Mouse (Mus musculus): ENCODE results near the gene Sppl3. TPM values are rescaled to one million over a fixed set of nuclear protein-coding genes. Genes with fewer than 3 reads are reported as not detected.

Sppl3 gene
- total RNA-seq, 4 experiments from 2014 or later, result 18.2 to 20.9 (median 20.0) TPM

GRCm38 (mm10) chr5:114997327-114997726 lies 13.6 kb upstream of the Sppl3 start:
- no peak for DNase-seq (ENCODE audit: low spot score in 2 of 2)

GRCm38 (mm10) chr5:115000503-115000902 lies 10.4 kb upstream of the Sppl3 start:
- no peak for DNase-seq (ENCODE audit: low spot score in 2 of 2)

DNA sequence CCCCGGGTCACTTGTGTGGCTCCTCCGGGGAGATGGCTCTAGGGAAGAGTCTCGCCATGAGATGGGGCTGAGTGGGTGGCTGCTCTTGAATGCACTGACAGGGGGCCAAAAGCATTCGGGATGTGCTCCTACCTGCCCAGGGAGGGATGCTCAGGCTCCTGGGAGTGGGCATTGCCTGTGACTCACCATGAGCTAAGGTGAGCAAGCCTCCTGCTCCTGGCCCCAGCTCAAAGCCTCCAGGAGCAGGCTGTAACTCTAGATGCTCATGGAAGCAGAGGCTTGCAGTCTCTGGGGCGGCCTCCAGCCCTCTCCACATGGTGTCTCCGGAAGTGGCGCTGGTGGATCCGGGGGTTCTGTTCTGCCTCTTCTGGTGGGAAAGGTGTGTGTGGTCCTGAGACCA lies 9.5 kb upstream of the Sppl3 start:
- peak in 1 of 2 experiments; percentile 42 for DNase-seq (ENCODE audit: low spot score in 2 of 2)

DNA sequence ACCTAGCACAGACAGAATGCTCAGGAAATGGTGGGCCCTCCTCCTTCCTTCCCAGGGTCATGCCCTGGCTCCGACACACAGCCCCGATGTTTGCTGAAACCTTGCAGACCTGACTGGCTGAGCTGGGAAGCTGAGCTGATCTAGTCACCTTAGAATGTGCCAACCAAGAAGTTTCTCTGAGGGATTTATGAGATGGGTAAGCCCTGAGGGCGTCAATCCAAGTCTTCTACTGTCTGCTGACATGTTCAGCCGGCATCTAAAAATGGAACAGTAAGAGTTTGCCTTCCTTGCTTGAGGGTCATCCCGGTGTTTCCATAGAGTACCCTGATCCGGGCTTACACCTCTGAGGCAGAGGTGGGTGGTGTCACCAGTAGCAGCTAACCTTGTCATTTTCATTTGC lies 8.2 kb upstream of the Sppl3 start:
- DNase-seq (ENCODE audit: low spot score in 2 of 2), result peak; percentile 36 to 60

- DNase-seq (ENCODE audit: low spot score in 2 of 2), result no peak
Measured at GRCm38 (mm10) chr5:115003224-115003873, 7.6 kb upstream of the Sppl3 start.

DNA sequence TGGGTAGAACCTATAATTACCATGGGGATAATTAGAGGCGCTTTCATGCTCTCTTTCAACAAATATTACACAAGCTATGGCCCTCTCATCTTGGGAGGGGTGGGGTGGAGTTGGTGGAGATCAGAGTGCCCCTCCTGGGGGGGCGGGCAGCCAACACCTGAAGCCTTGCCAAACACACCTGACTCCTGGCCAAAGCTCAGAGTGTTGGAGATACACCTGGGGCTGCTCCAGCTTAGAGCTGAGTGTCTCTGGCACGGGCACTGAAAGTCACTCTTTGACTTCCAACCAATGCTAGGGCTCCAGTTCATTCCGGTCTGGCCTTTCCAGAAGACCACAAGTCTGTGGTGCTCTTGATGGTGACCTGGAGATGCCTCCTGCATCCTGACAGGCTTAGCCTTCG lies 3.2 kb upstream of the Sppl3 start:
- no peak for DNase-seq (ENCODE audit: low spot score in 2 of 2)

- no peak for DNase-seq (ENCODE audit: low spot score in 2 of 2)
Measured at GRCm38 (mm10) chr5:115008307-115008706, 2.6 kb upstream of the Sppl3 start.

GRCm38 (mm10) chr5:115009143-115009542 lies 1.8 kb upstream of the Sppl3 start:
- DNase-seq (ENCODE audit: low spot score in 2 of 2), result no peak

GRCm38 (mm10) chr5:115009961-115010360 lies 976 bp upstream of the Sppl3 start:
- no peak for DNase-seq (ENCODE audit: low spot score in 2 of 2)

- DNase-seq (ENCODE audit: low spot score in 2 of 2), result no peak
Measured at GRCm38 (mm10) chr5:115011217-115011518, 231 bp downstream of the Sppl3 start.

GRCm38 (mm10) chr5:115011519-115012261 lies 753 bp downstream of the Sppl3 start:
- DNase-seq (ENCODE audit: low spot score in 2 of 2), result peak; percentile 24 to 39

- DNase-seq (ENCODE audit: low spot score in 2 of 2), result no peak
Measured at GRCm38 (mm10) chr5:115013436-115013835, 2.5 kb downstream of the Sppl3 start.

DNA sequence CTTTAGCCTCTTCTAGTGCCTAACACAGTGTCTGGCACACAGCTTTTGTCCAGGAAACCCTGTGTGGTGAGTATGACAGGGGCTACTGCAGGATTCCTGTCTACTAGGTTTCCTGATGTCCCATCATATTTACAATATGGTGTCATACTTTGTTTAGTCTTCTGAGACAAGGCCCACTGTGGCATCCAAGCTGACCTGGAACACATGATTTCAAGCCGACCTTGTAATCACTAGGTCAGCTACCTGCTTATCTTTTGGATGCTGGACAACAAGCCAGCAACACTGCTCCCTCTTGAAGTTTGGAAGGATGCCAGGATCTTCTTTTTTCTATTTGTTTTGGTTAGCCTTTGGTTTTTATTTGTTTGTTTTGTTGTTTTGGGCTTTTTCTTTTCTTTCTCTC lies 3.6 kb downstream of the Sppl3 start:
- no peak for DNase-seq (ENCODE audit: low spot score in 2 of 2)

- DNase-seq (ENCODE audit: low spot score in 2 of 2), result no peak
Measured at GRCm38 (mm10) chr5:115015121-115015520, 4.2 kb downstream of the Sppl3 start.

- no peak for DNase-seq (ENCODE audit: low spot score in 2 of 2)
Measured at GRCm38 (mm10) chr5:115018270-115018669, 7.3 kb downstream of the Sppl3 start.

DNA sequence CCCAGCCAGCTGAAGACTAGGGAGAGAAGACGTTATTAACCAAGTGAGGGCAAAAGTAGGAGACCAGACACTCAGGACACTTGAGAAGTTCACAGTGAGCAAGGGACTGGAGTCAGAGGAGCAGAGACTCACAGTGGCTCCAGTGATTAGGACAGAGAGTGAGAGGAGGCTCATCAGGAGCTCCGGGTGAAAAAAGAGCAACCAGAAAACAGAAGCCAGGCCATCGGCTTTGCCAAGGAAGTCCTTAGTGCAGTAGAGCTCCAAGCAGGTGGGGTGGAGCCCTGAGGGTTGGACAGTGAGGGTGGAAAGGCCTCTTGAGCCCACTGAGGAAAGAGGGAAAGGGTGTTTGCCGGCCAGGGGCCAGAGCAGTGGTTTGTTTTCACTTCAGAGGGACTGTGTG lies 7.9 kb downstream of the Sppl3 start:
- no peak for DNase-seq (ENCODE audit: low spot score in 2 of 2)

- no peak for DNase-seq (ENCODE audit: low spot score in 2 of 2)
Measured at GRCm38 (mm10) chr5:115022021-115022420, 11.1 kb downstream of the Sppl3 start.

DNA sequence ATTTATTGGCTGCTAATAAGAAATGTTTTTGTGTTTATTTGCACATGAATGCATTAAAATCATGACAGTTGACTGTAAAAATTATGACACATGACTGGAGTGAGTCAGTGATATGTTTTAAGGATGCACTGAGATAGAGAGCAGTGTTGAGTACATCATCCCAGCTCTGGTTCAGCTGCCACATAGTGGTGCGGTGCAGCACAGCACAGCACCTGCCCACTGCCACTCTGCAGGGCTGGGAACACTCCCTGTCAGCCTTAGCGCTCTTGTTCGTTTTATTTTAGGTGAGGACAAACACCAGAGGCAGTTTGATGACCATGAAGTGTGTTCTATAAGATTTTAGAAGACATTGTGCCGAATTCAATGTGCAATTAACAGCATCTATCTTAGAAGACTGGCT lies 15.2 kb downstream of the Sppl3 start:
- DNase-seq (ENCODE audit: low spot score in 2 of 2), result no peak

- DNase-seq (ENCODE audit: low spot score in 2 of 2), result no peak
Measured at GRCm38 (mm10) chr5:115027109-115027508, 16.2 kb downstream of the Sppl3 start.

DNA sequence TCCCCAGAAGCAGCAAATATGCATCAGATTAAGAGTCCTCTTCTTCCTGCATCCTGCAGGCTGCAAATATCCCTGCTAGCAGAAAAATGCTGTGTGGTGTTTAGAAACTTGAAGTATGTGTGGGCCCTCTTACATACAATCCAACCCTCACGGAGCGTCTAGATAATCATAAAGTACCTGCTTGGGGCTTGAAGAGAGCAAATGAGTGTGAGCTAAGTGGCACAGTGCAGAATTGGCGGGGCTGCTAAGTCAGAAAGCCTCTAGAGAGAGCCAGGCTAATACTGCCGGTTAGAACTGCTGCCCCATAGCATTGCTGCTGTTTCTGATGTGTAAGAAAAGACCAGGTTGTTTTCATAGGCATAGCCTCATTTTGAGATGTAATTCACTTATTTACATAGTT lies 18.0 kb downstream of the Sppl3 start:
- no peak for DNase-seq (ENCODE audit: low spot score in 2 of 2)

- no peak for DNase-seq (ENCODE audit: low spot score in 2 of 2)
Measured at GRCm38 (mm10) chr5:115029509-115029908, 18.6 kb downstream of the Sppl3 start.

DNA sequence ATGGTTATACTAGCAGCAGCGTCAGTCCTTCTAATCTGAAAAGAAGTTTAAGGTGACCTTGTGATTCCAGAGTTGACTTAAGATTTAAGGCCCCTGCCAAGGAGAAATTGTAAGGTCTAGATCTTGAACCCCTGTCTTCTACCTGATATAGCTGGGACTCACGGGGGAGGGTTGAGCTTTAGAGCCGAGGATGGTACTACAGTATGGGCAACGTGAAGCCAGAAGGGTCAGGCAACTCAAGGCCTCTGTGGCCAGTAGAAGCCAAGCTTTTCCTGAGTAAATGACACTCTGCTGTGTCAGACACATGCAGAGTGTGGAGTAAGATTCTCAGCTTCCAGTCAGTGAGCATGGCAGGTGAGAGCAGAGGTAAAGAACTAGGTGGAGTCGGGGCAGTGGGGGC lies 20.6 kb downstream of the Sppl3 start:
- DNase-seq (ENCODE audit: low spot score in 2 of 2), result no peak

DNA sequence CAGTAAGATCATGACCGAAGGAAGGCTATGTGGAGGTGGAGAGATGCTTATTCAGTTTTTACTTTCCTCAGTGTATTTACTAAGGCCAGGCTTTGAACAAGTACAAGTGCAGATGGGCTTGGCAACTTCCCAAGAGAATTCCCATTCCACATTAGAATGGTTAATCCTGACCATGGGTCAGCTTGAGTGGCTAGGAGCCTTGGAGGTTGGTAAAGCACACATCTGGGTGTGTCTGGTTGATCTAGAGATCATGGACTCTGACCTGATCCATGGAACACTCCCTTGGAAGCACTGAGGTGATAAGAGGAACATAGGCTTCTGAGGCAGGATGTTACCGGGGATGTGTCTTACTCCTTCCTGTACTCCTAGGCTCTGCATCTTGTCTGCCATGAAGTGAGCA lies 21.7 kb downstream of the Sppl3 start:
- DNase-seq (ENCODE audit: low spot score in 2 of 2), result no peak

Measured in gastrocnemius, adult 8-10 months (tissue).